Mouse (Mus musculus) forebrain, embryonic 16.5 days (tissue): Measurements from ENCODE around the gene Clip2. TPM values are rescaled to one million over a fixed set of nuclear protein-coding genes. Genes with fewer than 3 reads are reported as not detected.
"Not testable (repeated sequence)": the region's sequence is repeated elsewhere in the genome, so short reads cannot be mapped to it uniquely, and the experiment has no call there.

Source experiments
- ATAC-seq: fragments of 200-750 bp; cut with Nextera tagmentation; 2 replicates; pipeline ENCODE4 v1.8.0; 2017; ENCODE audit warnings: mild to moderate bottlenecking, moderate library complexity
- H3K27ac ChIP-seq: fragments of 300-500 bp; sonication (generic); 2 replicates; pipeline ENCODE4 v1.5.1; 2014; ENCODE audit warnings: low read length, control low read depth
- H3K27me3 ChIP-seq: fragments of 300-500 bp; sonication (generic); replicated peaks from 2 replicates; pipeline ENCODE4 v1.6.1; 2014; ENCODE audit warnings: low read length; ENCODE audit not compliant: control insufficient read depth, insufficient read depth
- H3K36me3 ChIP-seq: fragments of 300-500 bp; sonication (generic); 2 replicates; pipeline ENCODE4 v1.6.1; 2014; ENCODE audit not compliant: control insufficient read depth, insufficient read depth
- H3K4me1 ChIP-seq: fragments of 300-500 bp; sonication (generic); replicated peaks from 2 replicates; pipeline ENCODE4 v1.6.1; 2014; ENCODE audit warnings: low read length; ENCODE audit not compliant: control insufficient read depth, insufficient read depth
- H3K4me2 ChIP-seq: fragments of 300-500 bp; sonication (generic); 2 replicates; pipeline ENCODE4 v1.6.1; 2014; ENCODE audit warnings: mild to moderate bottlenecking, low read length, control low read depth
- H3K4me3 ChIP-seq: fragments of 300-500 bp; sonication (generic); replicated peaks from 2 replicates; pipeline ENCODE4 v1.5.1; 2014; ENCODE audit warnings: mild to moderate bottlenecking, low read length, control low read depth
- H3K9ac ChIP-seq: fragments of 300-500 bp; sonication (generic); replicated peaks from 2 replicates; pipeline ENCODE4 v1.6.1; 2014; ENCODE audit warnings: low read depth, low read length, control low read depth
- H3K9me3 ChIP-seq: fragments of 300-500 bp; sonication (generic); 2 replicates; pipeline ENCODE4 v1.6.1; 2016; ENCODE audit warnings: low read length; ENCODE audit not compliant: control insufficient read depth
- WGBS: fragments of 180-500 bp; shearing (Covaris S2); extraction: QIAGEN DNeasy Blood & Tissue Kit; methylation state at CpG from one replicate; pipeline ENCODE4 v1.1.7; 2014; 5-methylcytosine and 5-hydroxymethylcytosine counted together
- polyA plus RNA-seq: library from polyadenylated mRNA; unstranded; fragments of >200 nt; fragmentation: Nextera tagmentation; extraction: Ambion mirVana; gene quantifications from 2 replicates; pipeline ENCODE4 v1.2.1, GENCODE M21; 2015

The Clip2 gene
- polyA plus RNA-seq, 1 experiment from 2014 or later, result 16.6 TPM

- Histone ChIP-seq H3K9me3 (no peaks in the 10 kb centered on the region), H3K9ac (peak within 1 kb of the TSS; percentile 83), H3K36me3 (no peaks in the 10 kb centered on the region), H3K4me3 (peak within 1 kb of the TSS; percentile 86), H3K4me2 (peak within 1 kb of the TSS; percentile 75), H3K27ac (peak within 1 kb of the TSS; percentile 85), H3K27me3 (no peaks in the 10 kb centered on the region), H3K4me1 (peaks cover 15% of the 10 kb centered on the region)
- WGBS, result 1% methylated on average over 43 of the region's 44 CpGs
- ATAC-seq, result peak; percentile 89
Measured at GRCm38 (mm10) chr5:134456503-134456962, 95.7 kb downstream of the Clip2 start, which contains the start of gene Gtf2ird1. TSS of gene Gtf2ird1 (minus strand) at chr5:134456716.

DNA sequence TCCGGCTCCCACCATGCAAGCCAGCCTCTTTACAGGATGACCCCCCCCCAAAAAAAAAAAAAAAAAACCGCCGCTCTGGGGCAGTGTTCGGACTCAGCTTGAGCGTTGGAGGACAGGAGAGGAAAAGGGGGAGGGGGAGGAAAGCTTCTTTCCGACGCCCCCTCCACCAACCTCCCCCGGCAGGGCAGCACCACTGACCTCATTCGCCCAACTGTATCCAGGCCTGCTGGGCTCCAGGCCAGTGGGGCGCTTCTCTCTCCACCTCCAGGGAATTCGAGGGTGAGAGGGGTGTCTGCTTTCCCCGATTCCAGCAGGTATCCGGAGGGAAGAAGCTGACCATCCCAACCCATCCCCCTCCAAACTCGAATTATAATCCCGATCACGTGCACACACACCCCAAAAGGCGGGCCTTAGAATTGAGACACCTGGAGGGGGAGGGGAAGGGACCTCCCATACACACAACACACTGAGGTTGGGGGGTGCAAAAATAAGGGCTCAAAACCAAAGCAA, 96.3 kb downstream of the Clip2 start:
- peak; percentile 62 for ATAC-seq

GRCm38 (mm10) chr5:134455186-134455895, 96.9 kb downstream of the Clip2 start:
- H3K4me1 ChIP-seq, result peaks cover 15% of the 10 kb centered on the region
- peak overlapping the region; percentile 75 for H3K4me2 ChIP-seq
- H3K27me3 ChIP-seq, result no peaks in the 10 kb centered on the region
- peak overlapping the region; percentile 83 for H3K9ac ChIP-seq
- ATAC-seq, result peak; percentile 37
- WGBS, result under 1% methylated on average over 21 of the region's 21 CpGs
- peak overlapping the region; percentile 85 for H3K27ac ChIP-seq
- H3K4me3 ChIP-seq, result peak overlapping the region; percentile 86
- no peaks in the 10 kb centered on the region for H3K9me3 ChIP-seq
- no peaks in the 10 kb centered on the region for H3K36me3 ChIP-seq

More for the DNA sequence above, 96.3 kb downstream of the Clip2 start:
- WGBS, result 0% methylated on average over 16 of the region's 17 CpGs
- peak overlapping the region; percentile 86 for H3K4me3 ChIP-seq
- peak overlapping the region; percentile 83 for H3K9ac ChIP-seq
- H3K4me1 ChIP-seq, result peaks cover 15% of the 10 kb centered on the region
- H3K27me3 ChIP-seq, result no peaks in the 10 kb centered on the region
- peak overlapping the region; percentile 75 for H3K4me2 ChIP-seq
- H3K27ac ChIP-seq, result peak overlapping the region; percentile 85
- H3K36me3 ChIP-seq, result no peaks in the 10 kb centered on the region
- no peaks in the 10 kb centered on the region for H3K9me3 ChIP-seq

DNA sequence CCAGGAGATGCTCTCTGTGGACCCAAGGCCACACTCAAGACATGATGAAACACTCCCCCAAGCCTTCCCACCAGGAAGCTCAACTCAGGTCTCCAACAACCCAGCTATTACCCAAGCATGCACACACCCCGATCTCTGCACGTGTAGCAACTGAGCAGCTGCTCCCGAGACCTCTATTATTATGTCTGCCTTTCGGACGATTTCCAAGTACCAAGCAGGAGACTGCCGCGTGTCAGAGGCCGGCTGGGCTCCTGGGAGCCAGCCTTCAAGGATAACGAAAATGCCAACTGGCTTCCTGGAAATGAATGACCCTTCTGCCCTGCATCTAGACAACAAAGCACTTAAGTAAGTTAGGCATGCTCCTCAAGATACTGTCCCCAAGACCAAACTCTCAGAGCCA, 97.8 kb downstream of the Clip2 start:
- H3K4me1 ChIP-seq, result peaks cover 15% of the 10 kb centered on the region
- H3K36me3 ChIP-seq, result no peaks in the 10 kb centered on the region
- H3K4me2 ChIP-seq, result peak overlapping the region; percentile 75
- WGBS, result 19% methylated on average over 9 of the region's 9 CpGs
- no peaks in the 10 kb centered on the region for H3K9me3 ChIP-seq
- H3K27me3 ChIP-seq, result no peaks in the 10 kb centered on the region
- H3K9ac ChIP-seq, result peak overlapping the region; percentile 83
- ATAC-seq, result no peak
- H3K27ac ChIP-seq, result peak overlapping the region; percentile 42; the same call in 1 of the 2 replicates
- peak overlapping the region; percentile 86 for H3K4me3 ChIP-seq

DNA sequence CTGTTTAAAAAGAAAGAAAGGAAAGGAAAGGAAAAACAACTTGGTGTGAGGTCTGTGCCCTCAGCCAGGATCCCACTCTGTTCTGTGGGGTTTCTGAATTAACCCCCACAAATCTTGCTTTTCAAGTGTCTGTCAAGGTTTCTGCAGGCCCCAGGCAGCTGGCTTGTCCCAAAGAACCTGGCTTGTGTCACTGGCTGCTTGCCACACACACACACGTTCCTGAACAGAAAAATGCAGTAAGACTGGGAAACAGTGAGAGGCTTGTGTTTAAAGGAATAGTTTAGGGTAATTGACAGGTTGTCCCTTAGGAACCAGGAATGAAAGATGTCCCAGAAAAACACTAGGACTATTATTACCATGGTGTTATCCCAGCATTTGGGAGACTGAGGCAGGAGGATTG, 98.7 kb downstream of the Clip2 start:
- no peak for ATAC-seq
- H3K4me1 ChIP-seq, result peaks cover 15% of the 10 kb centered on the region
- no peak overlapping the region for H3K27ac ChIP-seq
- H3K4me2 ChIP-seq, result no peak overlapping the region; the same call in 1 of the 2 replicates
- no peak overlapping the region for H3K4me3 ChIP-seq
- H3K27me3 ChIP-seq, result no peaks in the 10 kb centered on the region
- WGBS, result 0% methylated on average over 1 of the region's 1 CpGs
- H3K9me3 ChIP-seq, result no peaks in the 10 kb centered on the region
- H3K9ac ChIP-seq, result no peak overlapping the region
- H3K36me3 ChIP-seq, result no peaks in the 10 kb centered on the region

GRCm38 (mm10) chr5:134446755-134447154, 105.5 kb downstream of the Clip2 start:
- H3K9ac ChIP-seq, ATAC-seq, H3K36me3 ChIP-seq, H3K4me1 ChIP-seq, H3K27ac ChIP-seq, H3K9me3 ChIP-seq, H3K27me3 ChIP-seq, H3K4me2 ChIP-seq, H3K4me3 ChIP-seq: not testable (repeated sequence)
- 95% methylated on average over 4 of the region's 4 CpGs for WGBS

GRCm38 (mm10) chr5:134445895-134446294, 106.3 kb downstream of the Clip2 start:
- H3K9me3 ChIP-seq, result 0 out of 2 replicates have a peak, but pooled peaks cover 2% of the 10 kb centered on the region
- H3K27ac ChIP-seq, result no peak overlapping the region
- no peak overlapping the region for H3K4me2 ChIP-seq
- 46% methylated on average over 10 of the region's 10 CpGs for WGBS
- no peak overlapping the region for H3K4me3 ChIP-seq
- H3K36me3 ChIP-seq, result peaks cover 5% of the 10 kb centered on the region; the same call in 1 of the 2 replicates
- no peak overlapping the region for H3K9ac ChIP-seq
- H3K4me1 ChIP-seq, result peaks cover 9% of the 10 kb centered on the region
- H3K27me3 ChIP-seq, result no peaks in the 10 kb centered on the region
- ATAC-seq, result peak; percentile 28; the same call in 1 of the 2 replicates

DNA sequence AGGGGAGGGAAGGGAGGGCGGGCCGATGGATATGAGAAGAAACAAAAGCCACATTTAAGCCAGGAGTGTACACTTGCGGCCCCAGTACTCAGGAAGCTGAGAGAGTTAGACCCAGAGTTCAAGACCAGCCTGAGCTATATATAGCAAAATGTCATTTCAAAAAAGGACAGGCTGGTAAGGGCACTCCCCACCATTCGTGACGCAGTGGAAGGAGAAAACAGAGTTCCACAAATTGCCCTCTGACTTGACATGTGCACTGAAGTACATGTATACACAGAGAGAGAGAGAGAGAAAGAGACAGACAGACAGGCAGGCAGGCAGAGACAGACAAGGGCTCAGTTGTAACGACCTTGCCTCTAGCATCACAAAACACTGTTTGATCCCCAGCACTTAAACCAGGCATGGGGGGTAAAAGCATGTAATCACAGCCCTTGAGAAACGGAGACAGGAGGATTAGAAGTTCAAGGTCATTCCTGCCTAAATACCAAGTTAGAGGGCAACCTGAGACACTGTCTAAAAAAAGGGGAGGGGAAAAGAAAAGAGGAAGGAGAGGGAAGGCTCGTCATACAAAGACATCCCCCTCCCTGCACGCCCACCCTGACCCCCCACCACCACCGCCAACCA, 106.9 kb downstream of the Clip2 start:
- Histone ChIP-seq H3K27ac (no peak overlapping the region), H3K27me3 (no peaks in the 10 kb centered on the region), H3K36me3 (peaks cover 5% of the 10 kb centered on the region; the same call in 1 of the 2 replicates), H3K4me2 (no peak overlapping the region), H3K9ac (no peak overlapping the region), H3K4me3 (no peak overlapping the region), H3K9me3 (0 out of 2 replicates have a peak, but pooled peaks cover 2% of the 10 kb centered on the region), H3K4me1 (peaks cover 9% of the 10 kb centered on the region)
- ATAC-seq, result no peak
- WGBS, result 72% methylated on average over 10 of the region's 10 CpGs

GRCm38 (mm10) chr5:134444473-134444872, 107.8 kb downstream of the Clip2 start:
- H3K4me1 ChIP-seq, result peaks cover 9% of the 10 kb centered on the region
- 0 out of 2 replicates have a peak, but pooled peaks cover 2% of the 10 kb centered on the region for H3K9me3 ChIP-seq
- H3K4me2 ChIP-seq, result no peak overlapping the region
- no peak overlapping the region for H3K27ac ChIP-seq
- no peak for ATAC-seq
- no peak overlapping the region for H3K4me3 ChIP-seq
- H3K9ac ChIP-seq, result no peak overlapping the region
- H3K36me3 ChIP-seq, result peaks cover 5% of the 10 kb centered on the region; the same call in 1 of the 2 replicates
- H3K27me3 ChIP-seq, result no peaks in the 10 kb centered on the region
- 97% methylated on average over 7 of the region's 7 CpGs for WGBS
